Mouse (Mus musculus) ES-Bruce4 (cell line): Measurements from ENCODE around the gene Smyd2.

Source experiments
- EP300 ChIP-seq: IDR thresholded peaks from 2 replicates; pipeline ENCODE4 v1.6.1; 2011; ENCODE audit warnings: low read depth, low read length; ENCODE audit not compliant: insufficient read depth
- POLR2A ChIP-seq: IDR thresholded peaks from one replicate; pipeline ENCODE4 v1.8.1; 2011; ENCODE audit warnings: low read length; ENCODE audit not compliant: insufficient read depth

DNA sequence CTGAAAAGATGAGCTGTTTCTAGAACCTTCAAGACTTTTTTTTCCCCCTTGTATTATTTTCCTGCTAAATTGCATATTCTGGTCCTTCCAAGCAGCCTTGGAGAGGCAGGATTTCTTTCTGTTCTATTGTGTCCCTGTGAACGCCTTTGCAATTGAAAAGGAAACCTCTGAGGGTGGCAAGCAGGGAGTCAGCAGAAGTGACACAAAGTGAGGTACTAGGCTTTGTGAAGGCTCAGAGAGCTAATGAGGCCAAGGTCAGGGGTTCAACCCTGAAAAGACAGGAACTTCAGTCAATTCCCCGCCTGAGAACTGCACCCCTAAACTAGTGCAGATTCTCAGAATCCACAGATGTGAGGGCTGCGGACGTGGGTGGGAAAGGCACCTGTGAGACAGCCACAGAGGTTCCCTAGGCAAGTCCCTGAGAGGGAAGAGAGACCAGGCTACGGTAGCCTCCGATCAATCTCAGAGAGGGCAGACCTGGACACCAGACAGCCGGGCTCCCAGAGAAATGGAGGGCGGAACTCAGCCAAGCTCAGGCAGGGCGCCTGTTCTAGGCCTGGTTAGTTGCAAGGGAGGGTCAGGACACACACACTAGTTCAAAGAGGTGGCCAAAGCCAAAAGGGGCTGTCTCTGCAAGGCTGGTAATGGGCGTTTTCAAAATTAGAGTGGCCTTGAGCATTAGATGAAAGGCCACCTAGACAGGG, 5.6 kb downstream of the Smyd2 start:
- TF ChIP-seq EP300 (peak; percentile 77), POLR2A (no peak)
